Mouse (Mus musculus) lung, adult 2 months (tissue): Measurements from ENCODE around the gene Hsph1.

Experiments
- CTCF ChIP-seq: fragments of 200-500 bp; IDR thresholded peaks from 2 replicates; pipeline ENCODE4 v1.5.1; 2011; ENCODE audit warnings: mild to moderate bottlenecking, low read length, control low read depth; ENCODE audit not compliant: insufficient read depth
- POLR2A ChIP-seq: fragments of 200-500 bp; IDR thresholded peaks from 2 replicates; pipeline ENCODE4 v1.6.1; 2011; ENCODE audit warnings: low read depth, mild to moderate bottlenecking, control low read depth, low read length, borderline replicate concordance; ENCODE audit errors: extremely low read depth

DNA sequence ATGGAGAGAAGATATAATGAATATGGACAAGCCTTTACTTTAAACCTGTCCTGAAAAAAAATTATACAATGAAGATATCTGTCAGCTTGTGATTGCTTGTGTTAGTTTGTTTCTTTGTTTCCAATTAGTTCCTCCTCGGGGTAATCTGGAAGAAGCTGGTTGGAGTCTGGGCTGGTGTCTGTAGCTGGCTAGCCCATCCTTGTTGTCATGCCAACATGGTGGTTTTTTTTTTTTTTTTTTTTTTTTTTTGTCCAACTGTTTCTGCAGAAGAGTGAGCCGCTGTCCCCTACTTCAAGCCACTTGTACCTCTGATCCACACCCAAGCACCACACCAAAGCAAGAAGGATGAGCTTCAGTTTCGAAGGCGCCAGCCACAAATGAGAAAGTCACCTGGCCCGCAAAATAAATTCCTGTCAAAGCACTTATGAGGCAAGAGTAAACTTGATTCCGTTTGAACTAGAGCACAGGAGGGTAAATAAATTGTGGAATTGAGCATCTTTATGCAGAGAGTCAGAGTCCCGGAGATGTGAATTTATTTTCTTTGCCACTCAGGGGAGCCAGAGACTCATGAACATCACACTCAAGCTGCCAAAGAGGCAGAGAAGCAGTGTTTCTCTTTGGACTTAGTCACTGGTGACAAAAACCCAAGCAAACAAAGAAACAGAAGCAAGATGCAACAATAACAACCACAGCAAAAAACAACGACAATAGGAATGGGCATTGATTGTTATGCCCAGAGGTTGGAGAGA, 11.4 kb upstream of the Hsph1 start:
- TF ChIP-seq CTCF: no peak
- no peak for TF ChIP-seq POLR2A
